Mouse (Mus musculus): Measurements from ENCODE around the gene 9130230L23Rik. TPM values are rescaled to one million over a fixed set of nuclear protein-coding genes. Genes with fewer than 3 reads are reported as not detected.
A peak's percentile ranks its signal among the peaks of the same experiment; 100 is the strongest.

The 9130230L23Rik gene
- polyA plus RNA-seq, 1 experiment from 2014 or later, result 1.4 TPM

DNA sequence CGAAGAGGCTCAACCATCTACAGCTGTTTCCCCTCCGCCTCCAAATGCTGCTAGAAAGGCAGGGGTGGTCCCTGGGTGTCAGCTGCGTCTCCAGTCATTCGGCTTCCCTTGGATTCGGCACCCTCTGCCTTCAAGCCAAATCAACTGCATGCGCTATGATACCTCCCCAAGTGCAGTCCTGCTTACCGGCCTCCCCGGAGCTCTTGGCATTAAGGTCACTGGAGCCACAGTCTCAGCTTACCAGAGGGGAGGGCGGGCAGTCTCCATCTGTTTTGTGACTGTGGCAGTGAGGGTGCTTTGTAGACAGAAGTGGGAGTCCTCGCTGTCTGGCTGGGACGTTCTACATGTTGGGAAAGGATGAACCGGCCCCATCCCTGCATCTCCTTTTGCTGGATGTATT is 37.0 kb downstream of the 9130230L23Rik start:
- WGBS, result 53% methylated on average over 12 of the region's 12 CpGs
- H3K4me2 ChIP-seq (ENCODE audit: low read length), result no peak overlapping the region
- H3K9ac ChIP-seq (ENCODE audit: low read length), result no peak overlapping the region
- no peak for ATAC-seq (replicated peaks; ENCODE audit: low FRiP score, low TSS enrichment, low read depth)
- no peak overlapping the region for H3K4me3 ChIP-seq (ENCODE audit: low read depth, low read length)
- H3K9me3 ChIP-seq (ENCODE audit: control insufficient read depth, low read length), result no peaks in the 10 kb centered on the region
- no peak overlapping the region for H3K27ac ChIP-seq (ENCODE audit: low read depth)
- H3K27me3 ChIP-seq (replicated peaks; ENCODE audit: control insufficient read depth, insufficient read depth, low read length), result no peaks in the 10 kb centered on the region
- no peaks in the 10 kb centered on the region for H3K36me3 ChIP-seq (ENCODE audit: control insufficient read depth, insufficient read depth, low read length)
- DNase-seq (ENCODE audit: low spot score), result no peak
- no peaks in the 10 kb centered on the region for H3K4me1 ChIP-seq (replicated peaks; ENCODE audit: control insufficient read depth, insufficient read depth, low read length)

DNA sequence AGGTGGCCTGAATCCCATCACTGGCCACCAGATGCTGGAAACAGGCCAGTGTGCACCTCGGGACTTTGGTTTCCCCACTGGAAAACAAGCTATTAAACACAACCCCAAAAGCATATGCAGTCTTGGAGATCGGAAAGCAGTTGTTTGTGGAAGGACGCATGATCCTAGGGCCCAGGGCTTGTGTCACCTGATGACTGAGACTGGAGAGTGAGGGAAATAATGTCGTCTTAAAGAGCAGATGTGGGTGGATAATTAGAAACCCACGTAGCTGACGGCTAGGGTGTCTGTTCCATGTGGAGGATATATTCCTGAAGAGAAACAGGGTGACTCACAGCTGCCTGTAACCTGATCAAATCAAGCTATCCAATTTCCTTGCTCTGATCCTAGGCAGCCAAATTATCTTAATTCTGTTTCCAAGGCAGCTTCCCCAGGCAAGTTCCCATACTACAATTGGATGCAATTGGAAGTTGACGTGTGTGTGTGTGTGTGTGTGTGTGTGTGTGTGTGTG is 38.3 kb downstream of the 9130230L23Rik start:
- DNase-seq (ENCODE audit: low spot score) (no peak), ATAC-seq (replicated peaks; ENCODE audit: low FRiP score, low TSS enrichment, low read depth) (no peak)

DNA sequence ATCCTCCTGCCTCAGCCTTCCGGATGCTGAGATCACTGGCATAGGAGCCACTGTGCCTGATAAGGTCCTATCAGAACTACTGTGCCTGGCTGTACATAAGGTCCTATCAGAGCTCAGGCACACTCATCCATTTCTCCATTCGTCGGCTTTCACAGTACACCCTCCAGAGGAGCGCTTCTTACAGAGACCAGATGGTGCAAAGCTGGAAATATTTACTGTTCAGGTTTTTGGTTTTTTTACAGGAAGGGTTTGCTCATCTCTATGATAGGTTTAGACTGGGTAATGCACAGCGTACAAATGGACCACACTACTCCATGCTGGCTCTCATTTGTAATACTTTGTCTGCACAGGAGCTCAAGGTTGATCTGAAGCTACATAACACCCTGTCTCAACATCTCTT is 40.8 kb downstream of the 9130230L23Rik start:
- Histone ChIP-seq H3K9ac (ENCODE audit: low read length) (no peak overlapping the region), H3K4me3 (ENCODE audit: low read depth, low read length) (no peak overlapping the region), H3K36me3 (ENCODE audit: control insufficient read depth, insufficient read depth, low read length) (no peaks in the 10 kb centered on the region), H3K4me1 (replicated peaks; ENCODE audit: control insufficient read depth, insufficient read depth, low read length) (no peaks in the 10 kb centered on the region), H3K27me3 (replicated peaks; ENCODE audit: control insufficient read depth, insufficient read depth, low read length) (no peaks in the 10 kb centered on the region), H3K4me2 (ENCODE audit: low read length) (no peak overlapping the region), H3K9me3 (ENCODE audit: control insufficient read depth, low read length) (no peaks in the 10 kb centered on the region), H3K27ac (ENCODE audit: low read depth) (no peak overlapping the region)
- ATAC-seq (replicated peaks; ENCODE audit: low FRiP score, low TSS enrichment, low read depth), result no peak
- WGBS, result 87% methylated on average over 5 of the region's 5 CpGs
- no peak for DNase-seq (ENCODE audit: low spot score)

More for the DNA sequence above, 38.3 kb downstream of the 9130230L23Rik start:
- Histone ChIP-seq H3K4me3 (ENCODE audit: low read depth, low read length) (no peak overlapping the region), H3K27me3 (replicated peaks; ENCODE audit: control insufficient read depth, insufficient read depth, low read length) (no peaks in the 10 kb centered on the region), H3K9me3 (ENCODE audit: control insufficient read depth, low read length) (no peaks in the 10 kb centered on the region), H3K27ac (ENCODE audit: low read depth) (no peak overlapping the region), H3K36me3 (ENCODE audit: control insufficient read depth, insufficient read depth, low read length) (no peaks in the 10 kb centered on the region), H3K9ac (ENCODE audit: low read length) (no peak overlapping the region), H3K4me1 (replicated peaks; ENCODE audit: control insufficient read depth, insufficient read depth, low read length) (no peaks in the 10 kb centered on the region), H3K4me2 (ENCODE audit: low read length) (no peak overlapping the region)
- 75% methylated on average over 7 of the region's 7 CpGs for WGBS

DNA sequence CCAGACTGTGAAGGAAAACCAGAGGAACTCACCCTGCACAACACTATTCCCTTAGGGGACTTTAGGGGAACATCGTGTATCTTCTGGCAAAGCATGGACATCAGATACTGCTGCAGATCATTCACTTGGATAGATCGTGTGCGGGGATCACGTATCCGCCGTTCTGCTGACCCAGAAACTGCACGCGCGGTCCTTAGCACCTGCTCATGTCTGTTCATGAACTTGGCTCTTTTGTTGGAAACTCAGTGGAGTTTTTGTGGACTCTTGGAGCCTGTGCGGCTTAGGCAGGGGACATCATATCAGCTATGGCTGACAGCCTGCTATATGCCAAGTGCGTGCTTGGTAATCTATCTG is 43.5 kb downstream of the 9130230L23Rik start:
- Histone ChIP-seq H3K36me3 (ENCODE audit: control insufficient read depth, insufficient read depth, low read length) (no peaks in the 10 kb centered on the region), H3K27me3 (replicated peaks; ENCODE audit: control insufficient read depth, insufficient read depth, low read length) (no peaks in the 10 kb centered on the region), H3K4me1 (replicated peaks; ENCODE audit: control insufficient read depth, insufficient read depth, low read length) (0 out of 2 replicates have a peak, but pooled peaks cover 2% of the 10 kb centered on the region), H3K4me2 (ENCODE audit: low read length) (no peak overlapping the region), H3K27ac (ENCODE audit: low read depth) (no peak overlapping the region), H3K9ac (ENCODE audit: low read length) (no peak overlapping the region), H3K9me3 (ENCODE audit: control insufficient read depth, low read length) (no peaks in the 10 kb centered on the region), H3K4me3 (ENCODE audit: low read depth, low read length) (no peak overlapping the region)
- WGBS, result 85% methylated on average over 11 of the region's 11 CpGs
- DNase-seq (ENCODE audit: low spot score), result no peak
- ATAC-seq (replicated peaks; ENCODE audit: low FRiP score, low TSS enrichment, low read depth), result no peak

- H3K9me3 ChIP-seq (ENCODE audit: control insufficient read depth, low read length), result no peaks in the 10 kb centered on the region
- 0 out of 2 replicates have a peak, but pooled peaks cover 6% of the 10 kb centered on the region for H3K4me1 ChIP-seq (replicated peaks; ENCODE audit: control insufficient read depth, insufficient read depth, low read length)
- no peak for ATAC-seq (replicated peaks; ENCODE audit: low FRiP score, low TSS enrichment, low read depth)
- no peaks in the 10 kb centered on the region for H3K27me3 ChIP-seq (replicated peaks; ENCODE audit: control insufficient read depth, insufficient read depth, low read length)
- WGBS, result 79% methylated on average over 5 of the region's 5 CpGs
- no peaks in the 10 kb centered on the region for H3K36me3 ChIP-seq (ENCODE audit: control insufficient read depth, insufficient read depth, low read length)
- no peak overlapping the region for H3K4me2 ChIP-seq (ENCODE audit: low read length)
- no peak overlapping the region for H3K4me3 ChIP-seq (ENCODE audit: low read depth, low read length)
- DNase-seq (ENCODE audit: low spot score), result no peak
- no peak overlapping the region for H3K9ac ChIP-seq (ENCODE audit: low read length)
- H3K27ac ChIP-seq (ENCODE audit: low read depth), result no peak overlapping the region
Measured at GRCm38 (mm10) chr5:65959893-65960596, 44.0 kb downstream of the 9130230L23Rik start.

- under 1% methylated on average over 4 of the region's 4 CpGs for WGBS
- no peaks in the 10 kb centered on the region for H3K27me3 ChIP-seq (replicated peaks; ENCODE audit: control insufficient read depth, insufficient read depth, low read length)
- 0 out of 2 replicates have a peak, but pooled peaks cover 6% of the 10 kb centered on the region for H3K4me1 ChIP-seq (replicated peaks; ENCODE audit: control insufficient read depth, insufficient read depth, low read length)
- DNase-seq (ENCODE audit: low spot score), result no peak
- no peak overlapping the region for H3K27ac ChIP-seq (ENCODE audit: low read depth)
- H3K9me3 ChIP-seq (ENCODE audit: control insufficient read depth, low read length), result no peaks in the 10 kb centered on the region
- no peak overlapping the region for H3K4me3 ChIP-seq (ENCODE audit: low read depth, low read length)
- no peak overlapping the region for H3K9ac ChIP-seq (ENCODE audit: low read length)
- ATAC-seq (replicated peaks; ENCODE audit: low FRiP score, low TSS enrichment, low read depth), result no peak
- no peaks in the 10 kb centered on the region for H3K36me3 ChIP-seq (ENCODE audit: control insufficient read depth, insufficient read depth, low read length)
- no peak overlapping the region for H3K4me2 ChIP-seq (ENCODE audit: low read length)
Measured at GRCm38 (mm10) chr5:65958597-65958996, 45.5 kb downstream of the 9130230L23Rik start.

- no peak overlapping the region for H3K9ac ChIP-seq (ENCODE audit: low read length)
- WGBS, result 80% methylated on average over 9 of the region's 9 CpGs
- no peaks in the 10 kb centered on the region for H3K36me3 ChIP-seq (ENCODE audit: control insufficient read depth, insufficient read depth, low read length)
Measured at GRCm38 (mm10) chr5:65956144-65957008, 47.7 kb downstream of the 9130230L23Rik start.

DNA sequence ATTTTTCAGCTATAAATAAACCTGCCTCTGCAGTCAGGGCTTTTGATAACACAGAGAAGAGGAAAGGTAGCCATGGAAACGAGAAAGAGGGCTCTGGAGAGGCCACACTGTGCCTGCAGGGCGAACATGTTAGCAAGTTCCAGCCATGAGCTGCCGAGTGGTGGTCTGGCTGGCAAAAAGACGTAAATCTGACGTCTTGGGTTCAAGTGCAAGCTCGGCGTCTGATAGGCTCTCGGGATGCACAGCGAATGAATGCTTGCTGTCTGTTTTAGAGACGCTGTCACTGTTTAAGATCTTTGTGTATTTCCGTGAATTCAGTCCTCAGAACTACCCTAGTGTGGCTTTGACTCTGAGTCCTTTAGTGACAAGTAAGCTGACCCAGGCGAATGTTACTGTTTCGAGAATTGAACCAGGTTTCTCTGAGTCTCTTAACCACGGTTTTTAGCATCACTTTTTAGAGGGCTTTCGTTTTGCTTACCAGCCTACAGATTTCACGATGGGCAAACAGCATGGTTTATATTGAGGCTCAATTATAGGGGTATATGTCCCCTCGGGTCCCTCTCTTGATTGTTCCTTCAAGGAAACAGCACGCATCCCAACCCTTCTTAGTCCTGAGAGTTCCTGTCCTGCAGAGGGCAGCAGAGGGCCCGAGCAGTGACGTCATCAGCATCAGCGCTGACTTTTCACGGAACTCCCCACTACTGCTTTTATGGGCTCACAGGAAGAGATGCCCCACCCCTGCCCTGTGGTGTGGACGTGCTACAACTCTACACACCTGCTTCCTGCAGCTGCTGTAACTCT is 48.5 kb downstream of the 9130230L23Rik start:
- Histone ChIP-seq H3K27ac (ENCODE audit: low read depth) (peak overlapping the region; percentile 43; the same call in 1 of the 2 replicates), H3K9me3 (ENCODE audit: control insufficient read depth, low read length) (no peaks in the 10 kb centered on the region), H3K4me2 (ENCODE audit: low read length) (peak overlapping the region; percentile 45), H3K4me3 (ENCODE audit: low read depth, low read length) (peak overlapping the region; percentile 23), H3K4me1 (replicated peaks; ENCODE audit: control insufficient read depth, insufficient read depth, low read length) (peaks cover 8% of the 10 kb centered on the region), H3K36me3 (ENCODE audit: control insufficient read depth, insufficient read depth, low read length) (no peaks in the 10 kb centered on the region), H3K9ac (ENCODE audit: low read length) (no peak overlapping the region), H3K27me3 (replicated peaks; ENCODE audit: control insufficient read depth, insufficient read depth, low read length) (no peaks in the 10 kb centered on the region)
- ATAC-seq (replicated peaks; ENCODE audit: low FRiP score, low TSS enrichment, low read depth) (peak; percentile 65; the same call in 1 of the 2 replicates), DNase-seq (ENCODE audit: low spot score) (peak; percentile 95)
- WGBS, result 37% methylated on average over 23 of the region's 23 CpGs

More at GRCm38 (mm10) chr5:65956144-65957008, 47.7 kb downstream of the 9130230L23Rik start:
- H3K27ac ChIP-seq (ENCODE audit: low read depth), result no peak overlapping the region
- H3K4me1 ChIP-seq (replicated peaks; ENCODE audit: control insufficient read depth, insufficient read depth, low read length), result 0 out of 2 replicates have a peak, but pooled peaks cover 6% of the 10 kb centered on the region
- no peaks in the 10 kb centered on the region for H3K9me3 ChIP-seq (ENCODE audit: control insufficient read depth, low read length)
- ATAC-seq (replicated peaks; ENCODE audit: low FRiP score, low TSS enrichment, low read depth) (no peak), DNase-seq (ENCODE audit: low spot score) (no peak)
- H3K4me3 ChIP-seq (ENCODE audit: low read depth, low read length), result peak overlapping the region; percentile 23
- no peaks in the 10 kb centered on the region for H3K27me3 ChIP-seq (replicated peaks; ENCODE audit: control insufficient read depth, insufficient read depth, low read length)
- H3K4me2 ChIP-seq (ENCODE audit: low read length), result peak overlapping the region; percentile 45
